Mouse (Mus musculus) ovary, postnatal 10 days (tissue): ENCODE data around the gene Abcc9.

Experiments used
- DNase-seq: peaks from one replicate; pipeline ENCODE4 v3.0.0; 2022; ENCODE audit warnings: low spot score

Gene Abcc9

DNA sequence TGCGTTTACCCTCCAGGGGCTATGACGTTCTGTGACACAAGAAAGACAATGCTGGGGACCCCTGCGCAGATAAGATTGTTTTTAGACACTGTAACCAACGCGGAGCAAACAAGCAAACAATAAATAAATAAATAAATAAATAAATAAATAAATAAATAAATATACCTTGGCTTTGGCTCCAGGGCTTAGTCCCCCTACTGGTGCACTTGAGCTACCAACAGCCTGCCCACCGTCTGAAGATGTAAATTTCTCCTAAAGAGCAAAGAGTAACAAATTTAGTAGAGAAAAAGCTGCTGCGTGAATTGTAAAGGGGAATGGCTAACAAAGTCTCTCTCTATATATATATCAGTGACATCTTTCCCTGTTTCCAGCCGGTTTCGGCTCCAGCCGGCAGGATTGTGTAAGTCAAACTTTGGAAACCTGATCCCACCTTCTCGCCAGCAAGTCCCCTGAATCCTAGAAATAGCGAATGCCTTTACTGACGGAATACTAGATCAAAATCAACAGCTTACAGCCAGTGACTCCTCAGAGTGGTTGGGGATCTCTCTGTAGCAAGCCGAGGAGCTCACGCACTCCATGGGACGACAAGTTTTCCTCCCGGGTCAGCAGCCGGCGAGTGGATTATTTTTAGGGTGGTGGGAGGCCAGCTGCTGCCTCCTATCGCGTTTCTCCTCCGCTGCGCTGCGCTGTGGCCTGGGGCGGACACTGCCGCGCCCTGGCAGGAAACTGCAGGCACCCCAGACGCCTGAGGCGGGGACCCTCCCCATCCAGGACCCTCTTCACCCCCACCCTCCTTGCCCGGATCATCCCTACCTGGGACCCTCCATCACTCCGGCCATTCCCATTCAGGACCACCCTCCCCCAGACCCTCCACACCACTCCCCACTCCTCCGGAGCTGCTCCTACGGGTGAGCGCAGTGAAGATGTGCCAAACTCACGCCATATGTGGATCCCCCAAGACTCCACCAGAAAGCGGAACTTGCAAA is at the start of gene Abcc9:
TSS of gene Abcc9 (minus strand) at position 664 of the 986 bp plus-strand sequence.
- DNase-seq, result no peak

DNA sequence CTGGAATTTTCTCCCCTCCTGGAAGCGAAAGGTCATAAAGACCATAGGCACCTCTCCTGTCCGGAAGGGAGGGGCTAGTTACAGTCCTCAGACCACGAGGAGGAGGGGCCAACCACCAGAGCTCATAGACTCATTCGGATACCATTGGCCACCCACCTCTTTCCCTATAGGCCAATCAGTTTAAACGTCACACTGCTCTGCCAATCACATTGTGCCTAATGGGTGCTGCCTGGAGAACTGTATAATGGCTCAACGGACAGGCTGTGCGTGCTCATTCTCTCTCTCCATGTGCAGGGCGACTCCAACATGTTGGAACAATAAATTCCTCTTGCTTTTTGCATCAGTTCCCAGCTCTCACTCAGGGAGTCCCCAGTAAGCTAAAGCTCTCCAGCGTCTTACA is 49.2 kb upstream of the Abcc9 start:
- no peak for DNase-seq

DNA sequence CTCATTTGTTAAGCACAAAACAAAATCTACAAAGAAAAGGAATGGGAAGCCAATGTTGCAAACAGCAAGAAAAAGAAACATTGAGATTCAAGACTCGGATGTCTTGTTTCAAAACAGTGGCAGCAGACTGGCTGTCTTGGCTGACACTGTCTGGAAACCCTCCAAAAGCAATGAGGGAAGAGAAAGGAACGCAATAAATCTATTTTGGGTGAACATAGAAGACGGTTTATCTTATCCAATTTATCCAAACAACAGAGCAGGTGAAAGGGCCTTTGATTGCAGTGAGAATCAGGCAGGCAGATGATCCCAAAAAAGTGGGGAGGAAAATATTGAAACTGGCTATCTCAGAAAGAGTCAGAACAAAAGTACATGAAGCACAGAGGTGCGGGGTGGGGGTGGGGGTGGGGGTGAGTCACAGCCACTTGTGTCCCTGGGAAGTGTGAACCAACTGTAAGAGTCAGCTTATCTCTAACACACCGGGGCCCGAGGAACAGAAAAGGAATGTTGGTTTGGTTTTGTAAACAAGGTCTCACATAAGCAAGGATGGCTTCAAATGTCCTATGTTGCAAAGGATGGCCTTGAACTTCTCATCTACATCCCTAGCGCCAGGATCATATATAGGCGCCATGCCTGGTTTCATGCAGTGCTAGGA is 46.1 kb upstream of the Abcc9 start:
- no peak for DNase-seq

DNA sequence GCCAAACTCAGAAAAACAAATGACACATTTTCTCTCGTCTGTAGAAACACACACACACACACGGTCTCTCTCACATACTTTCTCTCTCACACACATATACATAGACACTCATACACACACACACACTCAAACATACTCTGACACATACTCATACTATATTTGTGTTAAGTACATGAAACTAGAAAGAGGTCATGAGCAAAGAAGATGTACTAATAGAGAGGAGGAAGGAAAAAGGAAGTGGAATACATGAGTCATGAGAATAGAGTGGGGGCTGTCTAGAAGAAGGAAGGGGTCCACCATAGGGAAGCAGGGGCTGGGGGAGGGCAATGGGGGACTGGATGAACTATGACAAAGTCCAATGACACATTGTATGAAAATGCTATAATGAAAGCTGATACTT is 45.0 kb upstream of the Abcc9 start:
- no peak for DNase-seq

DNA sequence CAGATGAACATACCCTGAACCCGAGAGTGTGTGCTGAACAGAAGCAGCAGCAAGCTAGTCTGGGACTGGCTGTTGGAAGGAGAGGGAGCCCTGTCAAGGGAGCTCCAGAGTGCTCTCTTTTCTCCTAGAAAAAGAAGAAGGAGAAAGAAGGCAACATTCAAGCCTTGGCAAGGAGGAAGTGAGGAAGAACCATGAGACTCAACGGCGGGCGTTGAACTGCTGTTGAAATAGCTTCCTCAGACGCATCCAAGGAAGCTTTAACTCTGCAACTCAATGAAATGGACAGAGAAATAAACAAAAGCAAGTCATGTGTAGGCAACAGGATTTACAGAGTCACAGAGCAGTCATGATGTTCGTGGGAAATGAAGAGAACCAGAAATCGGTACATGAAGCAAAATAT is 44.6 kb upstream of the Abcc9 start:
- no peak for DNase-seq

DNA sequence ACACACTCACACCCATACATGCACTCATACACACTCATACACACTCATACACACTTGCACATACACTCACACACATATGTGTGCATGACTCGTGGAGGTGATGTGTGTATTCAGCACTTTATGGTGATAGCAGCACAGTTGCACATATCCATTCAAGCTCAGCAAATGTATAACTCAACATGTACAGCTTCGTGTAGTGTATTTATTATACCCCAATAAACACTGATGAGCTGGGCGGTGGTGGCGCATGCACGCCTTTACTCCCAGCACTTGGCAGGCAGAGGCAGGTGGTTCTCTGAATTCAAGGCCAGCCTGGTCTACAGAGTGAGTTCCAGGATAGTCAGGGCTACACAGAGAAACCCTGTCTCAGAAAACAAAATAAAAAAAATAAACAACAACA is 43.4 kb upstream of the Abcc9 start:
- DNase-seq, result no peak

DNA sequence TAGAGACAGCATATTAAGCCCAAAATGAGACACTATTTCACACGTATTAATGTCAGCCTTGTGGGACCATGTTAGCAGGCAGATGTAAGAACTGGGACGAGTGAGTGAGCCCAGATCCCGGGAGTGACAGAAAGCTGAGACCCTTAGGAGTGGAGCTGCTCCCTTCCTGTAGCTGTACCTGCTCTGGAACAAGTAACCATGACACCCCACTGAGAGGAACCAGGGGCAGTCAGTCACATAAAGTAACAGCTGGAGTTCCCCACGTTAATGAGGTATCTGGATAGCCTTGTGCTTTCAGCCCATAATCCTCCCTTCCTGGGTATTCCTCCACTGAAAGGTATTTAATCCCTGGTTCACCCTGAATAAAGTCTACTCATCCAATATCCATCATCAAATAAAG is 41.1 kb upstream of the Abcc9 start:
- DNase-seq, result no peak

DNA sequence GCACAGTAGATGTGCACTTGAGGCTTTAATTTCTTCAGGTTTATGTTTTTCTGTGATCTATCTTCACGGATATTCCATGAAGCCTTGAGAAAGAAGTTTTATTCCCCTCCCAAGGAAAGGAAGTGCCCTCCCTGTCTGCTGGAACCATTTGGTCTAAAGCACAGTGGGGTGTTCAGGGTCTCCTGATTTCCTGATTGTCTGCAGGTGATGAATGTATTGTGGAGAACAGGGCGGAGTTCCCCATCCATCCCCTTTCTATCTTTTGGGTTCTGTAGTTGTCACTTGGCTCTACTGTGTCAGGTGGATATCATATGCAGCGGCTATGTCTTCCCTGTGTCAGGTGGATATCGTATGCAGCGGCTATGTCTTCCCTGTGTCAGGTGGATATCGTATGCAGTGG is 39.6 kb upstream of the Abcc9 start:
- DNase-seq, result no peak

DNA sequence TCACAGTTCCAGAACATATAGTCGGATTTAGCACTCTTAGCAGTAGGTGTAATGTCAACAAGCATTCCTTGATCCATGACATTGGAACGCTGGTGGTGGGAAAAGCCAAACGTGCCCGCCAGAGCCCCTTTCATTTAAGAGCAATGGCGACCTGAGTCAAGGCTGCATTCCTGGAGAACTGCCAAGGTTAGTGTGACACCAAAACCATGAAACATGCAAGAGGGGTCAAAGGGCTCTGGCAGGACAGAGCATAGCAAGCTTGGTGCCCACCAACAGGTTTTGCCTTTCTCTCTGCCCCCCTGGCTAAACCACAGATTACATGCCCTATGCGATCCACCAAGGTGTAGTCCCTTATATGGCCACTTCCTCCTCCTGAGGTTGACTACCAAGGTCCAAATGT is 36.5 kb upstream of the Abcc9 start:
- no peak for DNase-seq

DNA sequence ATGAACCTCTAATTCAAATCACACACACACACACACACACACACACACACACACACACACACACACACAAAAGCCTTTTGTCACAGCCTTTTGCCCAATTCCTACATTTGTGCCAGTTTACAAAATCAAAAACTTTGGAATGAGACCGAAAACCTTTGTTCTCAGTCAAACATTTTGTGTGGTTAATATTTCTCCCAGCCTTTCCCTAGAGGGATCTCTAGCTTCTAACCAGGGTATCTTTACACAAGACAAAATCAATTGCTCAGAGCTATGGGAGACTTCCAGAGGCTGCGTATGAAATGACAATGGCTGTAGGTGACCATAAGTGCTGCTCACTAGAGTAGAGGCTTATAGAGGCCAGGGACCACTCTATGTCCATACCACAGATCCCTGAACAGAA is 36.1 kb upstream of the Abcc9 start:
- DNase-seq, result no peak

DNA sequence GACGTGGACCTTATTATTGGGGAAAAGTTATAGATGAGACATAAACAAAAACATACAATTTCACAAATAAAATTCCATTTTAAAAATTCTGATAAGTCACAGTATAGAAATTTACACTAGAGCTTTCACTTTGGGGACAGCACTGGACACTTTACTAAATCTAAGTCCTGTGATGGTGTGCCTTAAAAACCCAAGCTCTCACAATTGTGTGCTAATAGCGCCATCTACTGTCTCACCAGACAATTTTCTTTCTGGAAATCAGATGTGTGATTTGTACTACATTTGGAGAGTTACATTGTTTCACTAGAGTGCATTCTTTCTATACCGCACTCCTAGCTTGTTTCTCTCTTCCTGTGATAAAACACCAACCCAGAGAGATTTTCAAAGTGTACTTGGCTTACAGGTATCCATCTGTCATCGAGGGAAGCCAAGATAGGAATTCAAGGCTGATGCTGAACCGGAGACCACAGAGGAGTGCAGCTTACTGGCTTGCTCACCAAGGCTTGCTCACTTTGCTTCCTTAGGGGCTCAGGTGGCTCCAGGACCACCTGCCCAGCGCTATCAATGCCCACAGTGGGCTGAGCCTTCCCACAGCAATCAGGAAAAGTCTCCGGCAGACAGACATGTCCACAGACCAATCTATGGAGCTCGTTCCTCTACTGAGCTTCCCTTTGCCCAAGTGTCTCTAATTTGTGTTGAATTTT is 33.3 kb upstream of the Abcc9 start:
- no peak for DNase-seq

DNA sequence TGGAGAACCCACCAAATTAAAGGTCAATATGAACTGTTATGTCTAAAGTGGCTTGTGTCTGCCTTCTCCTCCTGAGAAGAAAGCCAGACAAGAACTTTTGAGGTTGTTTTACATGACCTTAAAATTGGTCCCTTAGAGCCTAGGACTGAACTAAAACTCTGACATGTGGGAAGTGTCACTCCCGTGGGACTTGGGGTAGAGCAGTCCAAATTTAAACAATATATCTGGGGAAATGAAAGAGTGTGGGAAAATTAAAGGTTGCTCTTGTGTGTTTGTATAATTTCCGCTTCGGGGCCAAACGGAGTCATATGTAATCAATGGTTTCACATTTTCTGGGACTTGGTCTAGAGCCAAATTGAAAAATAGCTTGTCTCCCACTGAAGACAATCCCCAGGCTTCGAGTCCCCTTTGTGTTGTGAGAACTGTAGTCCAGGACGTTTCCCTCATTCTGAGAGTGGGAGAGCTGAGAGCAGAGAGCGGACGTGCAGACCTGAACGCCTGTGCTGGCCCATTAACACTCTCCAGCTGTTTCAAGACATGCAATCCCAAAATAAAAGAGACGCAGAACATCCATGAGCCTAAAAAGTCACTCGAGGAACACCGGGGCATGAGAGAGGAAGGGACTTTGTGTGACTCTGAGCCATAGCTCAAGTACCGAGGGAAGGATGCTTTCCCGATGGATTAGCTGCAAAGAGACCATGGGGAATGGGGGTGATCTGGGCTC is 30.6 kb upstream of the Abcc9 start:
- no peak for DNase-seq

DNA sequence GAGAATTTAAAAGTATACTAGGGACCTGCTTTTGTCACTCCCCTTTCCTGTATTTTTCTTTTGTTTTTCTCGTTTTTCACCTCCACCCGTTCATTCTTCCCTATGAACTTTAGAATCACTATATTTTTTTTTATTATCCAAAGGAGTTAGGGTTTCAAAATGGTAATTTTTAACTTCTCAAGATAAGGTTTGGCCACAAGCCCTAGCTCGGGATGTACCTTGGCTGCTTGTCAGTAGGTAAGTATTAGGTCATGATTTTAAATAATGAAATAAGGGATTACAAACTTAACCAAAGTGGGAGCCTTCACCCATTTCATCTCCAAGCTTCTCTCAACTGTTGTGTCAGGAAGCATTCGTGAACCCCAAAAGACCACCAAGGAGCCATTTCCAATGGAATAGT is 23.9 kb upstream of the Abcc9 start:
- DNase-seq, result no peak

DNA sequence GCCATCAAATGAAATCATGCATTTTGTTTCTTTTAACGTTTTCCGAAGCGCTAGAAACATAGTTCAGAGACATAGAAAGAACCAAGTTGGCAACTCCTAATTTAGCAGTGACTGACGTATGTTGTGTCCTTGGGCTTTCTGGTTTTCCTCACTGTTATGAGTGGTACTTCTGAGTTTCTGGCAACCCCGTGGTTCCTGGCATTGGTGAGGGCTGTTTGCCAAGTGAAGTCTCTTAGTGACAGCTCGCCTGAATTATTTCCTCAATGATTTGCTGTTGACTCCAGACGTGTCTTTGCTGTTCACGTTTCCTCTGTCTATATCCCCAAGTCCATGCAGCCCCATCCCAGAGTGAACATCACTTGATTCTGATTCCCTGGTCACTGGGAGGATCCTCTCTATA is 19.6 kb upstream of the Abcc9 start:
- no peak for DNase-seq

DNA sequence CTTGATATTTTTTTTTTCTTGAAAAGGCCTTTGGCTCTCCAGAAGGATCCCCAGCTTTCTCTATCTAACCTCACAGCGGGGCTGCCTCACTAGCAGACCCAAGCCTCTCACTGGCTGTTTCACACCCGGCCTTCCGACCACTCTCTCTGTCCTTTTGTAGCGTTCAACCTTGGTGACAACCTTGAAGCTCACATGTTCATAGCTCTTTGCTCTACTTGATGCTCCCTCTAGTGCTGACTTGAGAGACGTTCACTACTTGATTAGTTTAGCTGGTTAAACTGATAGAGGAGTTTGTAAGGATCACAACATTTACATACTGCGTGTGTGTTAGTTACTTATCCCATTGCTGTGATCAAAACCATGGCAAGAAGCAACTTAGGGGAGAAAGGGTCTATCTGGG is 18.5 kb upstream of the Abcc9 start:
- DNase-seq, result no peak

DNA sequence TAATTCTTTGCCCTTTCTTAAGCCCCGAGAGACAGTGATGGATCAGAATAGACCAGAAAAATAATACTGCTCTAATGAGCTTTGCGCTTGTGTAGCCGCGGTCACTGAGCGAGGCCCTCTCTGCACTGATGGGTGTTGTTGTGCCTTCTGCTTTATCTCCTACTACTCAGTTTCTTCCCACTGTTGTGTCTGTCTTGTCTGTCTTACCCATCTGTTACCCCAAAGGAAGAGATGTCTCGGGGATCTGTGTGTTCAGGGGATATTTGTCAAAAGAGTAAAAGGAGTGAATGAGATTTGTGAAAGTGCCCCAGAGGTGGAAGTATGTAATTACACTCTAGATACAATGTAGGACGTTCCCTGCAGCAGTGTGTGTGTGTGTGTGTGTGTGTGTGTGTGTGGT is 16.1 kb upstream of the Abcc9 start:
- DNase-seq, result no peak

DNA sequence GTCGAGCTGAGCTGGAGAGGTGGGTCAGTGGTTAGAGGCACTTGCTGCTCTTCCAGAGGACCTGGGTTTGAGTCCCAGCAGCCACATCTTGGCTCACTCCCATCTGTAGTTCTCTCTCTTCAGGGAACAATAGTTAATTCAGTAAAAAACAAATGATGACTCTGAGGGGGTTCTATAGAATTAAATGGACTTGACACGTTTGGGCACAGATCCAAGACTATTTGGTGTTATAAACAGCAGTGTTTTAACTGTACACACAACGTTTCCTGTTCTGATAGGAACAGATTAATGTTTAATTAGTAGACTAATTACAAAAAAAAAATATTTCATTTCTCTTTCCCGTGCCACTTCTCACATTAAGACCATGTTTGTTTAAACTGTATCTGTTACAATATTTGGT is 15.1 kb upstream of the Abcc9 start:
- DNase-seq, result no peak

DNA sequence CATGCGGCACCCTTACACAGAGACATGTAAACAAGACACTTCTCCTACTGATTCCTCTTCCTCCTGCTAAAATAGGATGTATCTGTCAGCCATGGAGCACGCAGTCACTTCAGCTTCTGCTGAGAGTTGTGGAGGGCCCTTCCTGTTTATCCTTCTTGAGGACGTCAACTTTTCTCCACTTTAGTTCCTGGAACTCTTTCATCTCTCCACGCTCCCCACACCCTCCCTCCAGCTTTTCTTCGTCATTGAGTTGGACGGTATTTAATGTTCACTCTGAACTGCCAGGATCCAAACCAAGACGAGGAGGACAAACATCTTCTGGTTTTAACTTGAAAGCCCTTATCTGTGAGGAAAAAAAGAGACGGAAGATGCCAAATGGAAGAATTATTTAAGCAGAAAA is 12.9 kb upstream of the Abcc9 start:
- no peak for DNase-seq

DNA sequence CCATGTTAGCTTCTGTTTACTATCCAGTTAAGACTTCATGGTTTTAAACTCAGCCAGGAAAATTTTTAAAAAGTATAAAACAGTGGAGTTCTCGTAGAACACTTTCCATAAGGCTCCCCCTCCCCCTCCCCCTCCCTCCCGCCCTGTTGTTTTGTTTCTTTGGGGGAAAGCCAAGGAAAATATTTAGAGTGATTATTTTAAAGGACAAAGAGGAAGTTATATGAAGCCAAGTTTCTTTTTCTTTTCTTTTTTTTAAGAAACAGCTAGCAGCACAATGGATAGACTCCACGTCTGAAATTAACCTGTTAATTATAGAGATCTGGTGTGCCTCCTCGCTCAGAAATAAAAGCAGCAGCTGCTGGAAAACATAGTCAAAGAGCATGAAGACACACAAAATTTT is 9.0 kb upstream of the Abcc9 start:
- DNase-seq, result no peak

DNA sequence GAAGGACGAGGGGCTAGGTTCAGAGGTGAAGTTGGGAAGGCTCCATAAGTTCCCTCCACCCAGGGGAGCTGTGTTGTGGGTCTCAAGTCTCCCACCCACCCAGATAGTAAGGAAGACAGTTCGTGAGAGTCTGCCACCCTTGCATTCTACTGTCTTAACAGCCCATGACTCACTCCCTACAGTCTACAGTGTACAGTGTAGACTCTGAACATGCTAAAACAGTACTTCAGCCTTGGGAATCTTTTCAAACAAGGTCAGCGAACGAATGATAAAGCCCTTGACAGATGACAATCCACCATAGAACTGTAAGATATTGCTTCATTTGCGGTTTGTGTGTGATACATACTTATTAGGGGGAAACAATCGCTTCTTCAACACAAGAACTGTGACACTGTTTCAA is 8.6 kb upstream of the Abcc9 start:
- DNase-seq, result no peak

DNA sequence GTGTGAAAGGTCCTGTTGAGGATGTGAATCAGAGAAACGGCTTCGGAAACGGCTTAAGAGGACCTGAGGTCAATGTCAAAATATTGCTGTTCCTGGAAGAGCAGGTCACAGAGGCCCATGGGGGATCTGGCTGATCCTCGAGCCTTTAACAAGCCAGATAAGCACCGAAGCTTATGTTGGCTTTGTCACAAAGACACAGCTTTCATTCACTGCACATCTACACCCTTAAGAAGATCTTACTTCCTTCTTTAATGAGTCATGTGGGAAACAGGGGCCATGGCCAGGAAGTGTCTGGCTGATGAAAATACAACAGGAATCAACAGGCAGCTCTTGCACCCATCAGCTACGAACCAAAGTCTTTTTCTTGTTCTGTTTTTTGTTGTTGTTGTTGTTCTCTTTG is 6.3 kb upstream of the Abcc9 start:
- no peak for DNase-seq

DNA sequence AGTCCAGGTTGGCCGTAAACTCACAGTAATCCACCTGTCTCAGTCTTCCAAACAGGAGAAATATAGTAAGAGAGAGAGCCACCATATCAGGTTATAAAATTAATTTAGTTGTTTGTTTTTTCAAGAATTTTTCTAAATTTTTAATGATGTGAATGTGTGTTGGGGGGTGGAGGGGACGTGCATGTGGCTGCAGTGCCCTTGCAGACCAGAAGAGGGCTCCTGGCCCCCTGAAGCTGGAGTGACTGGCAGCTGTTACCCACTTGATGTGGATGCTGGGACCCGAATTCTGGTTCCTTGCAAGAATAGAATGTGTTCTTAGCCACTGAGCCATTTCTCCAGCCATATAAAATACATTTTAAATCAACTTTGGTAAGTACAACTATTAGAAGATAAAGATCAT is 4.6 kb upstream of the Abcc9 start:
- no peak for DNase-seq
